Mouse (Mus musculus): ENCODE measurements at regions not wholly inside any gene's neighbourhood (a gene's known extent, or its start where the extent isn't known, plus 50 kb on each side); places are given as distances from the start of the nearest gene placed in this dataset.

DNA sequence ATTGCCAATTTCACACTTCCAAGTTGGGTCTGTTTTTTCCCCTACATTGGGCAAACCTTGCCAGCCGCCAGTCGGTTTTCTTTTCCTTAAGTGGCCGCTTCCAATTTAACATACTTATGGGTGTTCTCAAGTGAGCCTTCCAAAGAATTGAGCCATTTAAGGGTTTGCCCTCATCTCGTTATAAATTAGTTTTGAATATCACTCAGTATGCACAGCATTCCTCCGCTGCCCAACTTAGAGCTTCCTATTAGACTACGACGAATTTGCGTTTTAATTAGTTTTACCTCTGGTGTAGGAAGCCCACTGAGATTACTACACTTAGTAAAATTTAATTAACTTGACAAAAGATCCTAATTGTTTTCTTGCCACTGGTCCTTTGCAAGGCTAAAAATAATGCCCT lies 209.9 kb downstream of the Cdh11 start:
- DNase-seq (ENCODE audit: low read depth, low spot score), result no peak

DNA sequence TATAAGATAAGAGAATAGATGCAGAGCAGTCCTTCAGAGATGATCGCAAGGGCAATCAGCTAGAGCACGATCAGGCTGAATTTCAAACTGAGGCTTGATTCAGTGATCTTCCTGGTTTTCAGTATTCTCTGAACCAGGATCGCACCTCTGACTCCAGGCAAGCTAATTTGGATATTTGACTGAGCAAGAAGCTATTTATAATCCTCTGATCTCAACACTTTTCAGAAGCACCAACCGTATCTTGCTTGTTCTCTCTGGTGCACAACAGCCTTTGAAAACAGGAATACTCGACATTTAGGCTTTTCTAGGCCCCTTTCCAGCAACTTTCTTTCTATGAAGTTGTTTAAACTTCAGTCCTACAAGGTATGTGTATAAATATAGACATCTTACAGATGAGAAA lies 217.7 kb downstream of the Cdh11 start:
- DNase-seq (ENCODE audit: low read depth, low spot score), result peak; percentile 36

DNA sequence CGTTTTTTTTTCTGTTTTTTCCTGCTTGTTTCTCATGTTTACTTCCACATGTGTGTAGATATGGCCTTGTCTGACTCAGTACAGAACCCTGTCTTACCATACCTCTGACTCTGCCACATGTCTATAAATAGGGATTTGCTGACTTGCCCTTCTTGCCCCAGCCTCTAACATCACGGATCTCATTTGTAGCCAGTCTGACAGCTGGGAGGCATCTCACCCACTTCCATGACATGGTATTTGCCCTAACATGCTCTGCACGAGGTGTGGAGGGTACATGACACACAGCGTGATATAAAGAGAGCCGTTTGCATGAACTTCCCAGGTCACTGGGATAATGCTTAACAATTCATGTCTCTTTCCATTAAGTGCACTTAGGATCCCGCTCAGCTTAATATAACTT lies 231.2 kb downstream of the Cdh11 start:
- DNase-seq (ENCODE audit: low read depth, low spot score), result no peak

DNA sequence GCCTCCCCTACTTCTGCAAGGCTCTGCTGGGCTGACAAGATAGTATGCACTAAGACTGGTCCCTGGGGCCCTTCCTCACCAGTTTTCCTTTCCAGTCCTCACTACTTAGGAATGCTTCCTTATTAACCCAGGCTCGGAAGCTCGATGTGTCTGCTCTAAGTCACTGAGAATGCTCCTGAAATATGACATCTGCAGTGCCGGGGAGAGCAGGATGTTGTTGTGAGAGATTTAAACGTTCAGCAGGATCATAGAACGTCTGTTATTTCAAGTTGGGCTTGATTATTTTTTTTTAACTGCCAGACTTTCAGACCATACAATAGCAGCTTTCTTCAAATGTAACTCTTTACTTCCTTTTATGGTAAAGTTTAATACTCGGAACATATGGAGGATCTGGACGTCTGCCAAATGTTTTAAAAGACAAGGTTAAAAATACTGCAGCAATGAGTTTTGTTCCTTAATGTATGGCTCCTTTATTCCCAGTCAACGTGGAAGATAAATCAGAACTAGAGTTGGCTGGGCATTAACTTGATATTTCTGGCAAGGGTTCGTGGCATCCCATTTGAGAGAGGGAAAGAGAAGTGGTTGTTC lies 232.0 kb downstream of the Cdh11 start:
- peak; percentile 76 for DNase-seq (ENCODE audit: low read depth, low spot score)

DNA sequence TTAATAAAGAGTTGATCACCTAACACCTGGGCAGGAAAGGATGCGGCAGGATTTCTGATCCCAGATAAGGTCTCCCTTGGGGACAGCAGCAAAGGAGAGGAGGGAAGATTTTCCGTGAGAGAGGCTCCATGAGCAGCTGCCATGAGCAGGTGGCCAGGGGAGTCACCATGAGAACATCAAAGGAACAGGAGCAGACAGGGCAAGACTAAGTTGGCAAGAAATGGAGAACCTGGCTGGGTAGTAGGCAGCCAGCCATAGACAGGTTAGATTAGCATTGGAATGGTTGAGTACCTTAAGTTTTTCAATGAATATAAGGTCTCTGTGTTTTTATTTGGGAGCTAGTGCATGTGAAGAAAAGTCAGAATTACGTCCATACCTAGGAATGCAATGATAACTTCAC lies 246.6 kb downstream of the Cdh11 start:
- DNase-seq (ENCODE audit: low read depth, low spot score), result no peak

DNA sequence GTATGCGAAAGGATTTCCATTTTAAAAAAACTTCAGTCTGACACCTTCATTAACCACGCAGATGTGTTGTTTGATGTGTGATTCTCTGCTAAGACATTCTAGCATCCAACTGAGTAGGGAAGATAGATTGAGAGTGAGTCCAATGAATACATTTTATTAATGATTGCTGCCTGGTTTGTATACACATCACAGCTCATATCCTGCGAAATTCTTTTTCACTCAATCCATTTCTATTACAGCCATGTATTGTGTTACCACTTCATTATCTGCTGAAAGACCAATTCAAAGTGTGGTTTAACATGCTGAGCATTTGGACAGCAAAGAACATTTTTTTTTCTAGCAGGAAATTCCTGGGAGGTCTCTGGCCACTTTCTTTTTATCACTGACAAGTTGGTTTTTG lies 247.4 kb downstream of the Cdh11 start:
- DNase-seq (ENCODE audit: low read depth, low spot score), result peak; percentile 17

DNA sequence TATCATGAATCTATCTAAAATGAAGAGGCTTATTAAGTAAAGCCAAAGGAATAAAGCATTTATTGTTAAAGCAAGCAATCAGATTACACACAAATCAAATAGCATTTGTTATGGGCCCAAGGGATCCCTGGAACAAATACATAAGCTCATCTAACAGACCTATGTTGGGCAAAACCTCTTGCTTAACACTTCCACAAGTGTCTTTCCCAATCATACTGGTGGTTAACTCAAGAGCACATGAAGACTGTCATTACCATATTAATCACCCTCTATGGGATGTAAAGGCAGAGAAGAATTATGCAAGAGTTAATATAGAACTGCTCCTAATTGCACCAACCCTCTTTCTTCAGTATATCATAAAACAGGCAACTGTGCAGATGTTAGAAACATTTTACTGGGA lies 267.0 kb downstream of the Cdh11 start:
- no peak for DNase-seq (ENCODE audit: low read depth, low spot score)

DNA sequence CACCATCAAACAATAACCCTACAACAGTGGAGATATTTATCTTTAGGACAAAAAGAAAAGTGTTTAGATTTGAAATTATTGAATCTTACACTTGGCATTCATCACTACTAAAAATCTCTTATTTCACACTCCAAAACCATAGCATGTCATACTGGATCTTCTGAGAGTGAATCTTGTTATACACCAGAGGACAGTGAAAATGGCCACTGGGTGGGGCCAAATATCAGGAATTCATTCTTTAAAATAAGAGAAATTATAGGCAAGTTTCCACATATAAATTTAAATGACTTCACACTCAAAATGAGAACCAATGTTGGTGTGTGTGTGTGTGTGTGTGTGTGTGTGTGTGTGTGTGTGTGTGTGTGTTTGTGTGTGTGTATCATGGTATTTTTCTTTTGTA lies 269.7 kb downstream of the Cdh11 start:
- peak; percentile 43 for DNase-seq (ENCODE audit: low read depth, low spot score)

DNA sequence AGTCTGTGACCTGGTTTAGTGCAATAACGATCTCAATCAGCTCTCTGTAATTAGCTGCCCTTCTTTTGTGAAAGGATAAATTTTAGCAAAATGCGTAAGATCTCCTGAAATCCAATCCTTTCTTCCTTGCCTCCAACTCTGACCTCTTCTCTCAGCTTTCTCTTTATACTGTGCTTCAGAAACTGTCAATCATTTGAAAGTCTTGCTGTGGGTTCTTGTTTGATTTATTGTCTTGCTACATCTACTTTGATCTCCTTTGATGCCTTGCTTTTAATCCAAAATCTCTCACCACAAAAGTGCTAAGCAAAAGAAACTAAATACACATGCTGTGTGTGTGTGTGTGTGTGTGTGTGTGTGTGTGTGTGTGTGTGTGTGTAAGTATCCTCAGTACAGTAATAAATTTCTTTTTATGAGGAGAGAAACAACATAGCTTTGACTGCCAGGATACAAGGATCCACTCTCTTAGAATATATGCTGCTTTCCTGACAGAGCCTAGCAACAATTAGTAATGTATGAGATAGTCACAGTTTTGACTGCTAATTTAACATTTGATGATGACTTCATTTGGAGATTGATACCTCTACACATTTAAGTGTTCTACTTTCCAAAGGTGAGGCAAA lies 270.5 kb downstream of the Cdh11 start:
- no peak for DNase-seq (ENCODE audit: low read depth, low spot score)

DNA sequence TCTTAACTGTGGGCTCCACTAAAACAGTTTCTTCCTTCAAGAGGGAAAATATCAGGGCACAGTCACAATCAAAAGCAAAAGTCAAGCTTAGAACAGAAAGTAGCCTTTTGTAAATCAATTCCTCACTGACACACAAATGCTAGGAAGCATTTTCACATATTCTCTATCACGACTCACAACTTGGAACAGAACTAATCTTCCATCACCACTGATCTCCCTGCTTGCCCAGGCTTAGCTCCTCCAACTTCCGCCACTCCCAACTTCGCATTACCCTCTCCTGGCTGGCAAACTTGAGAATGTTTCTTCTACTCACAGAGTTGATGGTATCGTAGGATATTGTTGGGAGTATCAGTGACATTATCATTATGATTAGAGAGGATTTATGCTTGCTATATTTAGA lies 284.7 kb downstream of the Cdh11 start:
- no peak for DNase-seq (ENCODE audit: low read depth, low spot score)

DNA sequence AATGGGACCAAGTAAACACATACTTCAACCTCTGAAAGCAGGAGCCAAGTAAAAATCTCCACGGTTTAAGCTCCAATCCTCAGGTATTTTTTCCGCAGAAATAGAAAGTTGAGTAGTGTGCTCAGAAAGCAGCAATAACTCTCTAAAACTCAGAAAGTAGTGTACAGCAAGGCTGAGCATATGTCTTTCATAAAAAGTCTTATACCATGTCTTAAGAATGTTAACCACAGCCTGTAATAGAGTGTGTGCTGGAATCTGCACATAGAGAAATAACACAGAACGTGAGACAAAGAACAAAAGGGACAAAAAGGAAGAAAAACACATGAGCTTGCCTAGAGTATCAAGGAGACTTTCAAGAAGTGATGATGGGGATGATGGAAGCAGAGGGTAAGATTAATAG lies 285.2 kb downstream of the Cdh11 start:
- DNase-seq (ENCODE audit: low read depth, low spot score), result no peak

DNA sequence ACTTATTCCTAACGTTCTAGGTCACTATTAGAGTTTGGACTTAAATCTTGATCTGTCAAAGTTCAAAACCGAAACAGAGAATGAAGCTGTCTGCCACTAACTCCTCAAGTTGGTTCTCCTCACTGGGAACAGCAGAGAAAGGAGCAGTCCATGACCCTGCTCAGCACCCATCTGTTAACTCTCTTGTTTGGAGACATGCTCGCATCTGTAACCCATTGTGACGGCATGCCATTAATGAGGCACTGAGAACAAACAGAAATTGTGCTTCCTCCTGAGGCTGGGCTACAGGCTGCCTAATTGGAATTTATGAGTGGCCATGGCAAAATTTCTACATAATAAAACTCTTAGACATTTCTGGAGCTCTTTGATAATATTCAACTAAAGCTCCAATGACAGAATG lies 286.4 kb downstream of the Cdh11 start:
- peak; percentile 62 for DNase-seq (ENCODE audit: low read depth, low spot score)

DNA sequence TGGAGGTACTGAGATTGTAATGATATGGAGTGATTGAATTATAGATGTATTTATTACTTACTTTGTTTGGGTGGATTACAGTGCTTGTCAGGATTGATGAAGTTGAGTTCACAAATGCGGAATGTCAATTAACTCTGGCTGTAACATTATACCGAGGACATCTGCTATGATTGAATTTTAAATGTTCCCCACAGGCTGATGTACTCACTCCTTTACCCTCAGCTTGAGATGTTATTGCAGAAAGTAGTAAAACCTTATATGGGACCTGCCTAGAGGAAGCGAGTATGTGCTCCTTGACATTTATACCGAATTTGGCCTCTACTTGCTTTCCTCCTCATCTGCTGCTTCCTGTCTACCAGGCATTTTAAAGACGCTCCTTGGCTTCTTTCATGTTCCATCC lies 288.3 kb downstream of the Cdh11 start:
- DNase-seq (ENCODE audit: low read depth, low spot score), result no peak

DNA sequence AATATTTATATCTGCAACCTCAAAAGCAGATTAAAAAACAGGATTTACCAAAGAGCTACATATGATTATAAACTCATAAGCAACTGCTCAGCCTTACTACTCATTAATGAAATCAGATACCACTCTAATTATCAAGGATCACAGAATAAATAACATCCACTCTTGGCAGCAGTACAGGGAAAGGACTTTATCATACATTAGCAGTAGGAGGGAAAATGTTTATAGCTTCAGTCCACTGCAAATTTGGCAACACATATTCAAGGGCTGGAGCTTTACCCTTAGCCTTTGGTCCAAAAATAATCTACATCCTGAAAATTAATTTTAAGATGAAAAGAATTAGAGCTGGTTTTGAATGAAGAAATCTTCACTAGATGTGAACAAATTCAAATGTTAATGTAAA lies 288.7 kb downstream of the Cdh11 start:
- no peak for DNase-seq (ENCODE audit: low read depth, low spot score)

DNA sequence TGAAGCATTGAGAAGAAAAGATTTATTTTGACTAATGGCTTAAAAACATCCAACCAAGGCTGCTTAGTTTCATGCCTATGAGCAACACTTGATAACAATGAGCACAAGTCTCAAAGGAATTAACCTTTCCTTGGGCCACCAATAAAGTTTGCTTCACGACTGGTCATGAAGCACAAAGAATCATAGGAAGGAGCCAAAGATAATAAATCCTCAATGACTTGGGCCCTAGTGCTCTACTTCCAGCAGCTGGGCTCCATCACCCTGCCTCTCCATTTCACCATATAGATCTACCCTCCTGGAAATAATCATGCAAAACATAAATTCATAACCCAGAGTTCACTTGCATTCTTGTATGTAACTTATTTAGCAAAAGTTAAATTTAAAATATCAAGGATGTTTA lies 289.4 kb downstream of the Cdh11 start:
- no peak for DNase-seq (ENCODE audit: low read depth, low spot score)

DNA sequence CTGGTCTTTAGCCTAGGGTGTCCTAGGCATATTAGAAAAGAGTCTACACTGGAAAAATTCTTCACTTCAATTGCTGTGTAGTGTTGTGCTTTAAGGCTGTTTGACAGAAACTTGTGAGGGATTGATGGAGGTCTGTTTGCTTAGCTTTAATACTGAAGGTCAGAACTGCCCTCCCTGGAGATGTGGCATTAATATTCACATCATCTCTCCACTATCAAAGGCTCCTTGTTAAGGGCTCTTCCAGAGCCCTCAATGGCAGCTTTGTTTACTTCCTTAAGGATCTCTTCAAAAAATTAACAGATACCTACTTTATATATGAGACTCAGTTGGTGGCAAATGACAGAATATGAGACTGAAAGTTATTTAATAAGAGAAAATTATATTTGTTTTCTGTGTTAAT lies 294.4 kb downstream of the Cdh11 start:
- no peak for DNase-seq (ENCODE audit: low read depth, low spot score)

DNA sequence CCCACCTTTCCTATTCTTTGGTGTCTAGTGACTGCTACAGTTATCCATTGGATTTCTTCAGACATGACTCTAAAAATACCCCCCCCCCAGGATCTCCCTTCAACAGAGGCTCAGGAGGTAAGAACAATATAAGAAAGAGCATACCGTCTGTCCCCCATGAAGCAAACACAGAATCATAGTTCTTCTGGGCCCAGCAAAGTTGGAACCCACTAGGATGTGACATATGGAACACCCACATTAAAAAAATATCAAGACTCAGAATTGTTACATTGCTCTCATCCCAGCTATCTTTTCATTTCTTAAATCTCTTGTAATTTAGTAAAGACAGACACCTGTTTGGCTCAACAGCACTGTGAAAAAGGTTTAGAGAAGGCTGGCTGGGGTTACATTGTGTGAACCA lies 297.2 kb downstream of the Cdh11 start:
- DNase-seq (ENCODE audit: low read depth, low spot score), result peak; percentile 61

DNA sequence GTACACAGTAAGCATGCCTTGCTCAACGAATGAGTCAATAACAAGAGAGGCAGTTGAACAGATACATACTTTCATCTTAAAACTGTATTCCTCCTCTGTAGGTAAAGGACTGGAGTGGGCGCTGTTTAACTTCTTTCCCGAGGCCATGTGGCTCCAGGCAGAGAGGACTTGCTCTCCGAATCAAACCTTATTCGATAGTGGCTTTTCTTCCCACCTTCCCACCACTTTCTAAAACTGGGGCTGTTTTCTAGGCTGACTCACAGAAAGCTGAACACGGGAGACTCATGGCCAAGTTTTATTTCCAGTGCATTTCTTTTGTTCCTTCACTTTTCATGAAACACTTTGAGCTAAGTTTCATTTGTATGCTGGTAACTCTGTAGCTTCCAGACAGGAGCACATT lies 297.6 kb downstream of the Cdh11 start:
- DNase-seq (ENCODE audit: low read depth, low spot score), result peak; percentile 90

DNA sequence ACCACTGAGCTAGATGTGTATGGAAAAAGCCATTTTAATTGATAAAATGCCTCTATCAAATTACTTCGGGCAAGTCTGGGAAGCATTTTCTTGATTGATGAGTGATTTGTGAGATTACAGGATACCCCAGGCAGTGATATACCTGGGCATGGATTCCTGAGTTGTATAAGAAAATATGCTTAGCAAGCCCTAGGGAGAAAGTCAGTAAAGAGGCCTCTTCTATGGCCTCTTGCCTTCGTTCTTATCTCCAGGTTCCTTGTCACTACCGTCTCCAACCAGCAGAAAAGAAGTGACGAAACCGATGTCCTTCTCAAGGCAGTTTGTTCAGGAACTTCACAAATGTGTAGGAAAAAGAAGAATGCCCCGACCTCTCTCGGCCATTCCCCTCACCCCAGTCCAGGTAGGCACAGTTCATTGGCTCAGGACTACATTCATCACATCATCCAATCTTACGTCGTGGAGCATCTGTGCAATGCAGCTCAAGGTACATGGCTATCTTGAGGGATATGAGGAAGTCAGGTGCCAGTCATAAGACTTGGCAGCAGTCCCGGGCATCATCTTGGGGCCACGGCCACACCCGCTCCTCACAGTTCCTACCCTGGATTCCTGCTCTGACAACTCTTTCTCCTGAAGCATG lies 310.2 kb downstream of the Cdh11 start:
- DNase-seq (ENCODE audit: low read depth, low spot score), result no peak

DNA sequence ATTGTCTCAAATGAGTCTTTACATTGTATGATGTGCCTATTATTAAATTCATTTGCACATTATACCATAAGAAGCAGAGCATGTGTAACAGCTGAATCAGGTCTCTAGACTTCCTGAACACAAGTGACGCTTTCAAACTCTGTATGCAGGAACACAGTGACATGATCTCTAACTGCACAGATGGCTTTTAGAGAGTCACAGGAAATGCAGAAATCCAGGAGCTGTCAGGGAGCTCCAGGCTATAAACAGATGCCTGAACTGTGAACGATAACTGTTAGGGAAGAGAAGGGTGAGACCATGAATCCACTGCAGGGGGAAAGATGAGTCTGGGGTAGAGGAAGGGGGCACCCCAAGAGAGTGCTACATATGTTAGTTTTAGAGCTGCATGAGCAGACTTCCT lies 311.2 kb downstream of the Cdh11 start:
- peak; percentile 51 for DNase-seq (ENCODE audit: low read depth, low spot score)

DNA sequence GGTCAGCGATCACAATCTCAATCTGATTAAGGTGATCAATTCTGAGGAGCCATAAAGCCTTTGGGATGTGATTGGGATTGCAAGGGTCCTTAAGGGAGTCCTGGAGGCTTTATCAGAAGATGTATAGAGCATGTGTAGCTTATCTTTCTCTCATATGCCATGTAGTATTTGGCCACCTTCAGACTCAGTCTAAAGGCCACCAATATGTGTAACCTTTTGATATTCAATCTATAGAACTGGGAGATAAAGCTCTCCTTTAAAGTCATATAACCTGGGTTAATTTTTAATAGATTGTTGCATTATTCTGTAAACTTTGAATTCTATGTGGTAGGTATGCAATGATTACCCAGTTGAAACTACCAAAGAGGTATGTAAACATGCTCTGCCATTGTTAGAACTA lies 314.1 kb downstream of the Cdh11 start:
- no peak for DNase-seq (ENCODE audit: low read depth, low spot score)

DNA sequence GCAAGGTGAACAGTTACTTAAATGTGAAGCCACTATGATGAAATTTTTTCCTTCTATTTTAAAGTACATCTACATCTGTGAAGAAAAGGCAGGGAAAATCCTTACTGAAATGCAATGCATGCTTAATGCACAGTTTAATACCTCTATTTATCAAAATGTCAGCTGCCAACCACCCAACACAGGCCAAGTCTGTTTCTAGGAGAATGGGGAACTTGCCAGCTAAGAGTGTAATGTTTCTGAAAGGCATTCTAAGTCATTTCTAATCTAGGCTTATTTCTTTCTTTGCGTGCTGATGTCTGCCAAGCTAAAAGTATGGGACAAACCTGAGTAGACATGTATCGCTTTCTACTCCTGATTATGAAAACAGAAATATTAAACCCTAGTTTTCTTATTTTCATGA lies 322.8 kb downstream of the Cdh11 start:
- peak; percentile 6 for DNase-seq (ENCODE audit: low read depth, low spot score)

DNA sequence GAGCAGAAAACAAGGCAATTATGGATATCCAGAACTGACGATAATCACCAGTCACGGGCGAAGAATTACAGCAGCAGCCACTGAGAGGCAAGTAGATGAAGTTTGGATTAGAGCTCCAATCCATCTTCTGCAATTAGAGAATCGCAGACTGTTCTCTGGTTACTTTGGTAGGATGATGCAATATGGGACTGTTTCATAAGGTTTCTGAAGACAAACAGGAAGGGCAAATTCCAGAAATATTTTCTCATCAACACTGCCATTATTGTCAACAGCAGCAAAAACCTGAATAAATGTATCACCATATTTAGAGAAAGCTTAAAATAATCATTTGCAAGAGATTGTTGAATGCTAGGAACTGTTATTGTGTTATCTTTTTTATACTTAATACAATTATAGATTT lies 342.4 kb downstream of the Cdh11 start:
- DNase-seq (ENCODE audit: low read depth, low spot score), result peak; percentile 4

DNA sequence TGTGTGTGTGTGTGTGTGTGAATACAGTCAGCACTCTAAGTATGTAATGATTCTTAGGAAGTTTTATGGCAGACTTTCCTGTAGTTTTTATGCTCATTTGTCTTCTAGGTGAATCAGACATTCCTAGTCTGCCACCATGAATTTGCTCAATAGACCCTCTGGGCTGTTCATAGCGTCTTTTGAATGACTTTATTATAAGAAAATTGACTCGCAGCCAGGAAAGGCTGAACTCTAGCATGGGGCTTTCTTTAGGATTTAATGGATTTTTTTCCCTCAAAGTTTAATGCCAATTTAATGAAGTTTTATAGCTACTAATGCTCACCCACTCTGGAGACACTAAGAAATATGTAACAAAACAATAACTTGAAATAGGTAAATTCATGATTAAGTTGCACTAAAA lies 363.6 kb downstream of the Cdh11 start:
- DNase-seq (ENCODE audit: low read depth, low spot score), result no peak

All from brain, adult 2 months (tissue).